Mouse (Mus musculus) CH12.LX (cell line): ENCODE data around the gene Mob3b.

Experiments
- CTCF ChIP-seq, 2 experiments: IDR thresholded peaks in 1 of 2; conservative IDR thresholded peaks in 1 of 2; 2 replicates each; pipeline ENCODE4 v1.5.1; 2011 to 2012; ENCODE audit warnings: low read depth in 2 of 2, low read length in 2 of 2, improper control_type of control experiment in 1 of 2, inconsistent platforms in 1 of 2, mild to moderate bottlenecking in 1 of 2, moderate library complexity in 1 of 2
- E2F4 ChIP-seq: IDR thresholded peaks from 2 replicates; pipeline ENCODE4 v1.6.1; 2011; ENCODE audit warnings: low read depth, low read length, improper control_type of control experiment; ENCODE audit not compliant: insufficient replicate concordance
- EP300 ChIP-seq: IDR thresholded peaks from 2 replicates; pipeline ENCODE4 v1.6.1; 2011; ENCODE audit warnings: low read length, improper control_type of control experiment
- JUND ChIP-seq: conservative IDR thresholded peaks from 2 replicates; pipeline ENCODE4 v1.6.1; 2011; ENCODE audit warnings: low read depth, low read length, improper control_type of control experiment
- MXI1 ChIP-seq: IDR thresholded peaks from 2 replicates; pipeline ENCODE4 v1.6.1; 2011; ENCODE audit warnings: mild to moderate bottlenecking, low read depth, low read length, improper control_type of control experiment
- MYC ChIP-seq: IDR thresholded peaks from 2 replicates; pipeline ENCODE4 v1.6.1; 2011; ENCODE audit warnings: low read depth, mild to moderate bottlenecking, improper control_type of control experiment, low read length
- NELFE ChIP-seq: IDR thresholded peaks from 2 replicates; pipeline ENCODE4 v1.6.1; 2011; ENCODE audit warnings: low read depth, low read length, improper control_type of control experiment
- POLR2A ChIP-seq: IDR thresholded peaks from 2 replicates; pipeline ENCODE4 v1.6.1; 2011; ENCODE audit warnings: low read depth, mild to moderate bottlenecking, improper control_type of control experiment, low read length
- SIN3A ChIP-seq: IDR thresholded peaks from 2 replicates; pipeline ENCODE4 v1.6.1; 2012; ENCODE audit warnings: low read length, improper control_type of control experiment, inconsistent platforms
- ZMIZ1 ChIP-seq: IDR thresholded peaks from 2 replicates; pipeline ENCODE4 v1.6.1; 2012; ENCODE audit warnings: low read depth, mild to moderate bottlenecking, inconsistent platforms, low read length, improper control_type of control experiment
- ZNF384 ChIP-seq: IDR thresholded peaks from 2 replicates; pipeline ENCODE4 v1.6.1; 2012; ENCODE audit warnings: low read depth, low read length, improper control_type of control experiment, inconsistent platforms

- TF ChIP-seq POLR2A (no peak), ZMIZ1 (no peak), E2F4 (no peak), SIN3A (no peak), JUND (no peak), CTCF (conservative IDR thresholded peaks at IDR 0.05 in 1 of 2, IDR thresholded peaks at IDR 0.05 in 1 of 2; ENCODE audit: low read depth in 2 of 2, low read length in 2 of 2) (no peak), MXI1 (no peak), EP300 (no peak), NELFE (no peak), MYC (no peak), ZNF384 (no peak)
Observed at GRCm38 (mm10) chr4:35143472-35144102, 13.7 kb downstream of the Mob3b start.
